27 mouse cellular contexts compared by ENCODE assay signal in the genomic region with DNA sequence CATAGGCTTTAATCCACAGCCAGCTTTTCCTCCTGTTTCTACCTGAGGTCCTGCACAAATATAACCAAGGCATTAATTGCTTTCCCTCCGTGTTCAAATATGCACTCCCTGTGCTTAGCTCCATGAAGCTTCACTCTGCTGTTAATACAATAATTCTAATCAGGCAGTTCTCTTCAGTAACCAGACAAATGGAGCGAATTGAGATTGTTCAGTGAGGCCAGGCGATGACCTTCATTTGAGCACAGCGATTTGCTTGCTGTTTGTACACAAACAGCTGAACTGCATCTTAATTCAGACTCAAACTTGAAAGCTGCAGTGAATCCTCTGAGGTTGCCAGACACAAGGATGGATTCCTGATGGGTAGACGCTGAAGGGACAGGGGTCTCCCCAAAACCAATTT.
A peak's percentile ranks its signal among the peaks of the same experiment; 100 is the strongest.
DNase-seq lines count a peak whose midpoint lies in the region; ATAC-seq lines count a peak whose summit lies in the region.
"Had no signal": no experiment of that assay in that cellular context is flagged by ENCODE, and none has a peak within 500 bp of the region (broad histone marks: within the 10 kb centered on the region; RNA-seq: fewer than 3 reads in every experiment).

No protein-coding gene starts in this region.

- no peak overlapping the region for H3K9ac ChIP-seq in midbrain, embryonic 11.5 days (ENCODE audit: low read length)
- H3K9ac ChIP-seq in midbrain, embryonic 16.5 days (ENCODE audit: low read depth, low read length) = no peak overlapping the region
- no peak overlapping the region for H3K9ac ChIP-seq in midbrain, embryonic 14.5 days (replicated peaks; ENCODE audit: low read length)
- H3K9ac ChIP-seq in midbrain, embryonic 15.5 days = no peak overlapping the region
- H3K9ac ChIP-seq: embryonic facial prominence, embryonic 13.5 days; embryonic facial prominence, embryonic 15.5 days; forebrain, embryonic 12.5 days had no signal

- no peak overlapping the region for H3K4me3 ChIP-seq in midbrain, embryonic 11.5 days (ENCODE audit: low read depth, low read length)
- no peak overlapping the region for H3K4me3 ChIP-seq in midbrain, embryonic 16.5 days (ENCODE audit: low read depth, low read length)
- H3K4me3 ChIP-seq in midbrain, embryonic 14.5 days (replicated peaks; ENCODE audit: low read depth, low read length) = no peak overlapping the region
- H3K4me3 ChIP-seq in midbrain, embryonic 15.5 days = no peak overlapping the region
- H3K4me3 ChIP-seq: embryonic facial prominence, embryonic 13.5 days; embryonic facial prominence, embryonic 15.5 days; erythroblast, embryonic 14.5 days; forebrain, embryonic 10.5 days; forebrain, embryonic 12.5 days had no signal

- no peak overlapping the region for H3K4me2 ChIP-seq in midbrain, embryonic 11.5 days
- H3K4me2 ChIP-seq in midbrain, embryonic 16.5 days (ENCODE audit: low read length) = no peak overlapping the region
- no peak overlapping the region for H3K4me2 ChIP-seq in midbrain, embryonic 14.5 days (ENCODE audit: low read length)
- no peak overlapping the region for H3K4me2 ChIP-seq in midbrain, embryonic 15.5 days
- H3K4me2 ChIP-seq: embryonic facial prominence, embryonic 13.5 days; embryonic facial prominence, embryonic 15.5 days; forebrain, embryonic 12.5 days had no signal

- no peaks in the 10 kb centered on the region for H3K27me3 ChIP-seq in midbrain, embryonic 11.5 days (ENCODE audit: control insufficient read depth, insufficient read depth, low read length)
- no peaks in the 10 kb centered on the region for H3K27me3 ChIP-seq in midbrain, embryonic 16.5 days (ENCODE audit: control insufficient read depth, insufficient read depth, low read depth, low read length)
- no peaks in the 10 kb centered on the region for H3K27me3 ChIP-seq in midbrain, embryonic 14.5 days (ENCODE audit: control insufficient read depth, insufficient read depth, low read length)
- no peaks in the 10 kb centered on the region for H3K27me3 ChIP-seq in midbrain, embryonic 15.5 days (replicated peaks)
- H3K27me3 ChIP-seq: CH12.LX; embryonic facial prominence, embryonic 13.5 days; forebrain, embryonic 12.5 days; Patski had no signal

- H3K4me1 ChIP-seq in midbrain, embryonic 11.5 days (ENCODE audit: control insufficient read depth, insufficient read depth, low read length) = no peaks in the 10 kb centered on the region
- H3K4me1 ChIP-seq in midbrain, embryonic 16.5 days (ENCODE audit: control insufficient read depth, insufficient read depth, low read length) = peaks cover 10% of the 10 kb centered on the region; the same call in 1 of the 2 replicates
- H3K4me1 ChIP-seq in midbrain, embryonic 14.5 days (ENCODE audit: control insufficient read depth, insufficient read depth, low read length) = 0 out of 2 replicates have a peak, but pooled peaks cover 4% of the 10 kb centered on the region
- peaks cover 9% of the 10 kb centered on the region; the same call in 1 of the 2 replicates for H3K4me1 ChIP-seq in midbrain, embryonic 15.5 days
- H3K4me1 ChIP-seq: embryonic facial prominence, embryonic 15.5 days had no signal

- WGBS in midbrain, embryonic 11.5 days = 84% methylated on average over 5 of the region's 5 CpGs
- 65% methylated on average over 5 of the region's 5 CpGs for WGBS in midbrain, embryonic 16.5 days
- WGBS in midbrain, embryonic 14.5 days = 80% methylated on average over 5 of the region's 5 CpGs
- WGBS in midbrain, embryonic 15.5 days = 67% methylated on average over 5 of the region's 5 CpGs

- H3K9me3 ChIP-seq in midbrain, embryonic 11.5 days (ENCODE audit: control insufficient read depth, low read length) = no peaks in the 10 kb centered on the region
- H3K9me3 ChIP-seq in midbrain, embryonic 16.5 days (replicated peaks; ENCODE audit: control insufficient read depth, low read length, poor library complexity, severe bottlenecking) = no peaks in the 10 kb centered on the region
- H3K9me3 ChIP-seq in midbrain, embryonic 14.5 days (ENCODE audit: control insufficient read depth, low read length) = no peaks in the 10 kb centered on the region
- H3K9me3 ChIP-seq in midbrain, embryonic 15.5 days = no peaks in the 10 kb centered on the region
- H3K9me3 ChIP-seq: embryonic facial prominence, embryonic 13.5 days; embryonic facial prominence, embryonic 15.5 days; forebrain, embryonic 10.5 days; forebrain, embryonic 12.5 days; G1E had no signal

- no peak for ATAC-seq in midbrain, embryonic 11.5 days (ENCODE audit: low FRiP score)
- ATAC-seq in midbrain, embryonic 16.5 days = no peak
- ATAC-seq in midbrain, embryonic 14.5 days (ENCODE audit: low FRiP score, low TSS enrichment) = no peak
- no peak for ATAC-seq in midbrain, embryonic 15.5 days (replicated peaks)
- ATAC-seq: activated CD4-positive, CD25-positive, alpha-beta regulatory T cell, adult 4 months; CD4-positive, CD25-positive, alpha-beta regulatory T cell, adult 4 months; forebrain, embryonic 14.5 days; Patski had no signal

- H3K27ac ChIP-seq in midbrain, embryonic 11.5 days (ENCODE audit: low read depth, low read length) = no peak overlapping the region
- H3K27ac ChIP-seq in midbrain, embryonic 16.5 days (ENCODE audit: low read length) = no peak overlapping the region
- H3K27ac ChIP-seq in midbrain, embryonic 14.5 days (replicated peaks; ENCODE audit: low read depth, low read length) = peak overlapping the region; percentile 41; the same call in 1 of the 2 replicates
- H3K27ac ChIP-seq in midbrain, embryonic 15.5 days = no peak overlapping the region
- H3K27ac ChIP-seq: embryonic facial prominence, embryonic 13.5 days; embryonic facial prominence, embryonic 15.5 days; forebrain, embryonic 10.5 days; forebrain, embryonic 12.5 days had no signal

- no peaks in the 10 kb centered on the region for H3K36me3 ChIP-seq in midbrain, embryonic 11.5 days (ENCODE audit: control insufficient read depth, insufficient read depth, low read length)
- no peaks in the 10 kb centered on the region for H3K36me3 ChIP-seq in midbrain, embryonic 16.5 days (ENCODE audit: control insufficient read depth, insufficient read depth, low read length)
- 0 out of 2 replicates have a peak, but pooled peaks cover 6% of the 10 kb centered on the region for H3K36me3 ChIP-seq in midbrain, embryonic 14.5 days (ENCODE audit: control insufficient read depth, insufficient read depth, low read length)
- H3K36me3 ChIP-seq in midbrain, embryonic 15.5 days (replicated peaks) = no peaks in the 10 kb centered on the region
- H3K36me3 ChIP-seq: embryonic facial prominence, embryonic 13.5 days; embryonic facial prominence, embryonic 15.5 days; forebrain, embryonic 10.5 days; forebrain, embryonic 12.5 days; G1E had no signal

- DNase-seq in midbrain, embryonic 11.5 days (ENCODE audit: low spot score, missing footprints) = peak; percentile 45
- DNase-seq in midbrain, embryonic 14.5 days = no peak
- peak; percentile 75 for DNase-seq in retina, postnatal 1 day
- DNase-seq in MN1 (ENCODE audit: low spot score) = no peak
- DNase-seq: adrenal gland, adult 8-10 months; adrenal gland, postnatal 14 days; adrenal gland, postnatal 36 days; B cell, adult 2 months; cerebellum, adult 11-12 months; cerebellum, adult 8-10 months; cerebellum, adult 9-11 months; cerebellum, postnatal 14 days; cerebellum, postnatal 36 days; embryo, embryonic 11 days had no signal

Comparison
In these comparisons a context has a peak if more than half of its experiments do, and no peak if none do; other contexts are left out.
1. DNase-seq: peak in midbrain, embryonic 11.5 days (single experiment) and retina, postnatal 1 day (single experiment); none in midbrain, embryonic 14.5 days (single experiment) and MN1 (single experiment).